Mouse (Mus musculus): ENCODE data around the gene Cdhr3.

The Cdhr3 gene

GRCm38 (mm10) chr12:33092775-33093174, at the start of gene Cdhr3:
Cdhr3 (minus strand) TSS chr12:33092875.
- DNase-seq (ENCODE audit: low read depth, low spot score), result no peak

- DNase-seq (ENCODE audit: low read depth, low spot score), result no peak
Observed at GRCm38 (mm10) chr12:33139083-33139482, 46.4 kb upstream of the Cdhr3 start.

GRCm38 (mm10) chr12:33137857-33138256, 45.2 kb upstream of the Cdhr3 start:
- DNase-seq (ENCODE audit: low read depth, low spot score), result no peak

GRCm38 (mm10) chr12:33131796-33132195, 39.1 kb upstream of the Cdhr3 start:
- DNase-seq (ENCODE audit: low read depth, low spot score), result no peak

- DNase-seq (ENCODE audit: low read depth, low spot score), result peak; percentile 29
Observed at GRCm38 (mm10) chr12:33130401-33130800, 37.7 kb upstream of the Cdhr3 start.

- peak; percentile 97 for DNase-seq (ENCODE audit: low read depth, low spot score)
Observed at GRCm38 (mm10) chr12:33129410-33129809, 36.7 kb upstream of the Cdhr3 start.

- no peak for DNase-seq (ENCODE audit: low read depth, low spot score)
Observed at GRCm38 (mm10) chr12:33128702-33129101, 36.0 kb upstream of the Cdhr3 start.

- no peak for DNase-seq (ENCODE audit: low read depth, low spot score)
Observed at GRCm38 (mm10) chr12:33128121-33128520, 35.4 kb upstream of the Cdhr3 start.

- DNase-seq (ENCODE audit: low read depth, low spot score), result no peak
Observed at GRCm38 (mm10) chr12:33126243-33126642, 33.6 kb upstream of the Cdhr3 start.

GRCm38 (mm10) chr12:33125594-33126227, 33.0 kb upstream of the Cdhr3 start:
- DNase-seq (ENCODE audit: low read depth, low spot score), result no peak

GRCm38 (mm10) chr12:33118624-33119301, 26.1 kb upstream of the Cdhr3 start:
- DNase-seq (ENCODE audit: low read depth, low spot score), result no peak

- no peak for DNase-seq (ENCODE audit: low read depth, low spot score)
Observed at GRCm38 (mm10) chr12:33110894-33111471, 18.3 kb upstream of the Cdhr3 start.

- DNase-seq (ENCODE audit: low read depth, low spot score), result peak; percentile 27
Observed at GRCm38 (mm10) chr12:33109531-33109930, 16.9 kb upstream of the Cdhr3 start.

- no peak for DNase-seq (ENCODE audit: low read depth, low spot score)
Observed at GRCm38 (mm10) chr12:33106438-33107167, 13.9 kb upstream of the Cdhr3 start.

GRCm38 (mm10) chr12:33105724-33106123, 13.0 kb upstream of the Cdhr3 start:
- no peak for DNase-seq (ENCODE audit: low read depth, low spot score)

- DNase-seq (ENCODE audit: low read depth, low spot score), result no peak
Observed at GRCm38 (mm10) chr12:33102342-33103115, 9.9 kb upstream of the Cdhr3 start.

- no peak for DNase-seq (ENCODE audit: low read depth, low spot score)
Observed at GRCm38 (mm10) chr12:33101627-33102026, 9.0 kb upstream of the Cdhr3 start.

- DNase-seq (ENCODE audit: low read depth, low spot score), result no peak
Observed at GRCm38 (mm10) chr12:33096017-33096416, 3.3 kb upstream of the Cdhr3 start.

- DNase-seq (ENCODE audit: low read depth, low spot score), result no peak
Observed at GRCm38 (mm10) chr12:33092196-33092595, 479 bp downstream of the Cdhr3 start.

GRCm38 (mm10) chr12:33086151-33086550, 6.5 kb downstream of the Cdhr3 start:
- no peak for DNase-seq (ENCODE audit: low read depth, low spot score)

GRCm38 (mm10) chr12:33084683-33085082, 8.0 kb downstream of the Cdhr3 start:
- DNase-seq (ENCODE audit: low read depth, low spot score), result peak; percentile 31

GRCm38 (mm10) chr12:33083362-33083761, 9.3 kb downstream of the Cdhr3 start:
- no peak for DNase-seq (ENCODE audit: low read depth, low spot score)

Measured in ES-CJ7 (cell line).